Mouse (Mus musculus) intestine, postnatal 0 days (tissue): ENCODE measurements around the gene Olfr1013. TPM values are rescaled to one million over a fixed set of nuclear protein-coding genes. Genes with fewer than 3 reads are reported as not detected.
A peak's percentile ranks its signal among the peaks of the same experiment; 100 is the strongest.

Experiments
- ATAC-seq: fragments of 200-750 bp; cut with Nextera tagmentation; 2 replicates; pipeline ENCODE4 v1.8.0; 2017; ENCODE audit warnings: mild to moderate bottlenecking, moderate TSS enrichment, moderate library complexity
- H3K27ac ChIP-seq: fragments of 300-500 bp; sonication (generic); 2 replicates; pipeline ENCODE4 v1.5.1; 2014; ENCODE audit warnings: mild to moderate bottlenecking, low read depth, low read length, moderate library complexity
- H3K27me3 ChIP-seq: fragments of 300-500 bp; sonication (generic); replicated peaks from 2 replicates; pipeline ENCODE4 v1.6.1; 2014; ENCODE audit warnings: low read length, mixed read lengths; ENCODE audit not compliant: control insufficient read depth, insufficient read depth
- H3K36me3 ChIP-seq: fragments of 300-500 bp; sonication (generic); 2 replicates; pipeline ENCODE4 v1.6.1; 2014; ENCODE audit warnings: mild to moderate bottlenecking, moderate library complexity; ENCODE audit not compliant: control insufficient read depth, insufficient read depth
- H3K4me1 ChIP-seq: fragments of 300-500 bp; sonication (generic); replicated peaks from 2 replicates; pipeline ENCODE4 v1.6.1; 2014; ENCODE audit warnings: antibody characterized with exemption, low read length, mixed read lengths; ENCODE audit not compliant: control insufficient read depth, insufficient read depth
- H3K4me2 ChIP-seq: fragments of 300-500 bp; sonication (generic); replicated peaks from 2 replicates; pipeline ENCODE4 v1.6.1; 2014; ENCODE audit warnings: low read depth, mild to moderate bottlenecking, moderate library complexity
- H3K4me3 ChIP-seq: fragments of 300-500 bp; sonication (generic); 2 replicates; pipeline ENCODE4 v1.5.1; 2014; ENCODE audit warnings: low read depth, low read length
- H3K9ac ChIP-seq: fragments of 300-500 bp; sonication (generic); 2 replicates; pipeline ENCODE4 v1.6.1; 2014; ENCODE audit warnings: mild to moderate bottlenecking, low read depth, low read length
- H3K9me3 ChIP-seq: fragments of 300-500 bp; sonication (generic); 2 replicates; pipeline ENCODE4 v1.6.1; 2016; ENCODE audit warnings: mixed run types; ENCODE audit not compliant: control insufficient read depth
- CTCF ChIP-seq: sonication (generic); IDR thresholded peaks from 2 replicates; pipeline ENCODE4 v1.5.1; 2016; ENCODE audit warnings: low read depth, mild to moderate bottlenecking, control low read depth, antibody characterized with exemption, moderate library complexity
- WGBS: fragments of 180-500 bp; shearing (Covaris S2); extraction: QIAGEN DNeasy Blood & Tissue Kit; methylation state at CpG from one replicate; pipeline ENCODE4 v1.1.7; 2014; 5-methylcytosine and 5-hydroxymethylcytosine counted together
- polyA plus RNA-seq: library from polyadenylated mRNA; unstranded; fragments of >200 nt; fragmentation: Nextera tagmentation; extraction: Ambion mirVana; gene quantifications from 2 replicates; pipeline ENCODE4 v1.2.1, GENCODE M21; 2015

The Olfr1013 gene
- not detected in 2 replicates for polyA plus RNA-seq

GRCm38 (mm10) chr2:85766798-85767197 lies at the start of gene Olfr1013:
Gene Olfr1013 (plus strand): TSS chr2:85767098.
- Histone ChIP-seq H3K9me3 (no peaks in the 10 kb centered on the region), H3K4me2 (no peak within 1 kb of the TSS), H3K9ac (no peak within 1 kb of the TSS), H3K36me3 (no peaks in the 10 kb centered on the region), H3K27me3 (no peaks in the 10 kb centered on the region), H3K4me1 (no peaks in the 10 kb centered on the region), H3K27ac (no peak within 1 kb of the TSS), H3K4me3 (no peak within 1 kb of the TSS)
- ATAC-seq = no peak
- no peak for TF ChIP-seq CTCF

GRCm38 (mm10) chr2:85725793-85726192 lies 41.1 kb upstream of the Olfr1013 start:
- Histone ChIP-seq H3K4me2 (no peak overlapping the region), H3K36me3 (no peaks in the 10 kb centered on the region), H3K4me1 (no peaks in the 10 kb centered on the region), H3K4me3 (no peak overlapping the region), H3K9ac (no peak overlapping the region), H3K27me3 (no peaks in the 10 kb centered on the region), H3K9me3 (no peaks in the 10 kb centered on the region), H3K27ac (no peak overlapping the region)
- no peak for ATAC-seq
- peak; percentile 82 for TF ChIP-seq CTCF
- WGBS = 19% methylated on average over 3 of the region's 3 CpGs

GRCm38 (mm10) chr2:85753822-85754221 lies 13.1 kb upstream of the Olfr1013 start:
- no peak for TF ChIP-seq CTCF
- WGBS = 87% methylated on average over 4 of the region's 4 CpGs
- Histone ChIP-seq H3K4me1 (no peaks in the 10 kb centered on the region), H3K4me3 (no peak overlapping the region), H3K9me3 (no peaks in the 10 kb centered on the region), H3K27me3 (no peaks in the 10 kb centered on the region), H3K4me2 (no peak overlapping the region), H3K36me3 (no peaks in the 10 kb centered on the region), H3K9ac (no peak overlapping the region), H3K27ac (no peak overlapping the region)
- ATAC-seq = no peak

- no peak within 1 kb of the TSS for H3K4me3 ChIP-seq
- H3K4me1 ChIP-seq = no peaks in the 10 kb centered on the region
- H3K27ac ChIP-seq = no peak within 1 kb of the TSS
- H3K27me3 ChIP-seq = no peaks in the 10 kb centered on the region
- WGBS = 63% methylated on average over 1 of the region's 1 CpGs
- H3K4me2 ChIP-seq = no peak within 1 kb of the TSS
- no peak within 1 kb of the TSS for H3K9ac ChIP-seq
- no peak for ATAC-seq
- no peak for TF ChIP-seq CTCF
- no peaks in the 10 kb centered on the region for H3K36me3 ChIP-seq
- no peaks in the 10 kb centered on the region for H3K9me3 ChIP-seq
These were observed 4.2 kb upstream of the Olfr1013 start, which contains the start of gene Olfr1012 for GRCm38 (mm10) chr2:85762666-85763065. Gene Olfr1012 (minus strand): TSS chr2:85762766.

- Histone ChIP-seq H3K4me1 (no peaks in the 10 kb centered on the region), H3K9me3 (no peaks in the 10 kb centered on the region), H3K9ac (no peak within 1 kb of the TSS), H3K27me3 (no peaks in the 10 kb centered on the region), H3K4me2 (no peak within 1 kb of the TSS), H3K27ac (no peak within 1 kb of the TSS), H3K36me3 (no peaks in the 10 kb centered on the region), H3K4me3 (no peak within 1 kb of the TSS)
- no peak for ATAC-seq
- TF ChIP-seq CTCF = no peak
These were observed 5.5 kb downstream of the Olfr1013 start, which contains the start of gene Olfr1014 for GRCm38 (mm10) chr2:85772413-85772812. Gene Olfr1014 (plus strand): TSS chr2:85772713.

GRCm38 (mm10) chr2:85781717-85782116 lies 14.8 kb downstream of the Olfr1013 start, which contains the start of gene Olfr1015:
Gene Olfr1015 (plus strand): TSS chr2:85782017.
- no peak within 1 kb of the TSS for H3K27ac ChIP-seq
- TF ChIP-seq CTCF = no peak
- H3K9ac ChIP-seq = no peak within 1 kb of the TSS
- H3K4me1 ChIP-seq = no peaks in the 10 kb centered on the region
- no peak within 1 kb of the TSS for H3K4me3 ChIP-seq
- H3K27me3 ChIP-seq = no peaks in the 10 kb centered on the region
- H3K36me3 ChIP-seq = no peaks in the 10 kb centered on the region
- no peak for ATAC-seq
- H3K9me3 ChIP-seq = no peaks in the 10 kb centered on the region
- no peak within 1 kb of the TSS for H3K4me2 ChIP-seq

GRCm38 (mm10) chr2:85792331-85792730 lies 25.4 kb downstream of the Olfr1013 start:
- Histone ChIP-seq H3K36me3 (no peaks in the 10 kb centered on the region), H3K4me1 (no peaks in the 10 kb centered on the region), H3K9ac (no peak overlapping the region), H3K4me2 (no peak overlapping the region), H3K27me3 (no peaks in the 10 kb centered on the region), H3K27ac (no peak overlapping the region), H3K4me3 (no peak overlapping the region), H3K9me3 (no peaks in the 10 kb centered on the region)
- no peak for ATAC-seq
- 45% methylated on average over 2 of the region's 2 CpGs for WGBS
- no peak for TF ChIP-seq CTCF
